Mouse (Mus musculus): ENCODE data around the gene Sec14l1.

The Sec14l1 gene

DNA sequence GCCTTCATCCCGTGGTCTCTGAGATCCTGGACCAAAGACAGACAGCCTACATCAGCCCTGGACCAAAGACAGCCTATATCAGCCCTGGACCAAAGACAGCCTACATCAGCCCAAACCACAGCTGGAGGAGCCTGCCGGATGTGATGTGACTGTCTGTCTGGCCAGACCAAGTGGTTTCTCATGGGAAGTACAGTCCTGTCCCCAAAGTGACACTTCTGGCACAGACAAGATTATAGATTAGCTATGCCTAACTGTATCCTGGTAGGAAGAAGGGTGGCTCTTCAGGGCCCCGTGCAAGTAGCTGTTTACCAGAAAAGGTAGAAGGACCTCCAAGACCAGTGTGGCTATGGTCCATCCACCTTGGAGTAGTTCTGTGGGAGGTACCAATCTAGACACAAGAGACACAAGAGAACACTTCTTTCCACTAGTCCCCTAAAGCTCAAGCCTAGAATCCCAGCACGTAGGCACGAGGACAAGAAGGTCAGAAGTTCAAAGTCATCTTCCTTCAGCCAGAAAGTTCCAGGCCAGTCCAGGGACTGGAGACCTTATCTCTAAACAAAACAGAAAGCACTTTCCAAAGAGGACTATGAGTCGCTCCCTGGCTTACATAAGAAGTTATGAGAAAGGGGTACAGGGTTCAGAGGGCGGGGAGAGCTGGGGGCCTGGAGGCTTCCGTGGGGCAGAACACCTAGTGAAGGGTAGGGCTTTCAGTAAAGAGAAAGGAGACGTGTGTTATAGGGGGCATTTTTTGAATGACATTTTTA is 27.8 kb upstream of the Sec14l1 start:
- in situ Hi-C loops (cut with MboI, MseI), result loop anchor here (10.0 kb wide), 1 partner anchor 568 kb away; the partner anchor contains the start of gene Tnrc6c

DNA sequence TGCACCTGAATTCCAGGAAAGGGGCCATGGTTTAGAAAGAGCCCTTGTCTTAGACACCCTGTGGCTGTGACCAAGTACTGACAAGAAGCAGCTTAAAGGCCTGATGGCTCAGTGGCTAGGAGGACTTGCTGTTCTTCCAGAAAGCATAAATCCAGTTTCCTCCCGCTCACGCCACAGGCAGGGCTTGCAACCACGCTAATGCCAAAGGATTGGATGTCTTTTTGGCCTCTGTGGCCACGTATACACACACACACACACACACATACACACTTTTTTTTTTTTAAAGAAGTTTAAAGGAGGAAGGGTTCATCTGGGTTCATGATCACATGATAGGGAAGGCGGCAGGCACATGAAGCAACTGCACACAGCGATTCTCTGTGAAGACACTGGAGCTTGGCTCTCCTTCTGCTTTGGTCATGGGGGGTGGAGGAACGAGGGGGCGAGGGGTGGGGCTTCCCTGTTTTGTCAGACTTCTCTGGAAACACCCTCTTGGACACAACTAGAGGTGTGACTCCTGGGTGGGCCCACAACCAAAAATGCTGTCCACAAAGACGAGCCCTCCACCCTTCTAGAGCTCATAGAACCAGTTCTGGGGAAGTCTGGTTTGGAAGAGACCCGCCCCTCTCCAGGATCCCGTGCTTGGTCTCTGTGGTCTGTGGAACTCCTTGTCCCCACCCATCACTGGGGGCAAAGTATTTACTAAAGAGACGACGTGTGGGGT is 26.5 kb upstream of the Sec14l1 start:
- in situ Hi-C loops (cut with MboI, MseI), result loop anchor here (10.0 kb wide), 1 partner anchor 566 kb away; the partner anchor contains the start of gene Tnrc6c

DNA sequence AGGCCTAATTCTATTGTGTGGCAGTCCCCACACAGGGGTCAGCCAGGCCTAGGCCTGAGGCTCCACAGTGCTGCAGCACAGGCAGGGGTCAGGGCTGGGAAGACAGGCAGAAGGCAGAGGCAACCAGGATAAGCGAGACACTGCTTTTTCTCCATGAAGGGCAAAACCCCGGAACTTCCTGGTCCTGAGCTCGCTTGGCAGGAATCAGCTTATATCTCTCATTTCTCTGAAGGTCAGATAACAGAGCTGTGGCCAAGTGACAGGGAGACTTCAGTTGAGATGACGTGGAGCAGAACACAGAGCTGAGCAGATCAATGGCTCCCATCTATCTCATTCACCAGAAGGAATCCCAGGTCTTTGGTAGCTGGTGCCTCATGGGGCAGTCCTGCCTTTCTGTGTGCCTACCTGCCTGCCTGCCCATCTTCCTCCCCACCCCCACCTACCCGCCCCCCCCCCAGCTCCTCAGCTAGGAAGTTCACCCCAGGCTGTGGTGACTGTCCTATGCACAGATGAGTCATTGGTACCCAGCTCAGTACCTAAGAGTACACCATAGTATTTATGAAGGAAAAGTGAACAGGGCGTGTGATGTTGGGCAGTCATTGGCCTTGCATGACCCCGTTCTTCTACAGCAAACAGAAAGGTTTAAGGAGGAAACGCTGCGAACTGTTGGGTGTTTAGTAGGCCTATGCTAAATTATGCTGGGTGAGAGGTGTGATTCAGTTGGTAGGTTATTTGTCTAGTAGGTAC is 25.1 kb upstream of the Sec14l1 start:
- in situ Hi-C loops (cut with MboI, MseI), result loop anchor here (10.0 kb wide), 1 partner anchor 565 kb away; the partner anchor contains the start of gene Tnrc6c

DNA sequence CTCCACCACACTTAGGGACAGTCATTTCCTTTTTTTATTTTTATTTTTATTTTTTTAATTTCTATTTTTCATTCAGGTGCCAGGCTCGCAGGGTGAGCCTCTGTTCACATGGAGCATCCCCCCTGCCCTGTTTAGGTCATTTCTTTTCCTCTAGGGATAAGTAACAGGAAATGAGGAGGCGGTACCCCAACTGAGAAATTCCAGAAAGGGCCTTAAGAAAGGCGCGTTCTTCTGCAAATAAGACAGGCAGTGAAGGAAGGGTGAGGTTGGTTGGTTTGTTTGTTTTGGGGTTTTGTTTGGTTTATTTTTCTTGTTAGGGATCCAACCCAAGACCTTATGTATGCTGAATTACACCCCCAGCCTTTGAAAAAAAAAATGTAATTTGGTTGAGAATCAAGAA is 23.6 kb upstream of the Sec14l1 start:
- in situ Hi-C loops (cut with MboI, MseI), result no loop called here

DNA sequence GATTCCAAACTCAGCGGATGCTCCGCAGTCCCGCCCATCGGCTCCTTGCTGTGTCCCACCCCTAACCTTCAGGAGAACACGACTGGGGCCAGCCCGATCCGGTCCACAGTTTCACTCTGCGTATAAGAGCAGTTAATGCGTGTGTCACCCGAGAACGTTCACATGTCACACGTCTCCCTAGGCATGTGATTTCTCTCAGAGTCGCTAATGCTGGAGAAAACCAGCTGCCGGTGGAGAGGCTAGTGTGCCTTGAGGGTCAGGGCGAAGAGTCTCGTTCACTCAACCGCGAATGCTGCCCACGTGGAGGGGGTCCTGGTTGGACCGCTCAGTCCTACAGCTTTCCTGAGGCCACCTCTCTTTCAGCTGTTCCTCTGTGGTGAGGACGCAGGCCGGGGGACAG is 23.1 kb upstream of the Sec14l1 start:
- in situ Hi-C loops (cut with MboI, MseI), result no loop called here

DNA sequence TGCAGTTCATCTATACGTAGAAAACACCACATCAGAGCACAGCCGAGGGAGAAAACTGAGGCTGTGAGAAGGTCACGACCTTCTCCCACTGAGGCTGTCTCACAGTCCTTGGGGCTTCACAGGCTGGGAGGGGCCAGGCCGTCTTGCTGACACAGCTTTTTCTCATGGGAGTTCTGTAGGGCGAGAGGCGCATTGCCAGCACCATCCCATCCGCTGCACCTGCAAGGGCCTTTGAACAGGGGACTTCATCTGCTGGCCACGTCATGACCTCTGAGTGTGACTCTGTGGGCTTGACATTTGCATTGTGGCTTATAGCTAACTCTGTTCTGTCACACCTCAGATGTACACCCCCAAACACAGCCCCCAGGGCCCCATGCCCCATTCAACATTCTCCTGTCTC is 22.3 kb upstream of the Sec14l1 start:
- in situ Hi-C loops (cut with MboI, MseI), result no loop called here

DNA sequence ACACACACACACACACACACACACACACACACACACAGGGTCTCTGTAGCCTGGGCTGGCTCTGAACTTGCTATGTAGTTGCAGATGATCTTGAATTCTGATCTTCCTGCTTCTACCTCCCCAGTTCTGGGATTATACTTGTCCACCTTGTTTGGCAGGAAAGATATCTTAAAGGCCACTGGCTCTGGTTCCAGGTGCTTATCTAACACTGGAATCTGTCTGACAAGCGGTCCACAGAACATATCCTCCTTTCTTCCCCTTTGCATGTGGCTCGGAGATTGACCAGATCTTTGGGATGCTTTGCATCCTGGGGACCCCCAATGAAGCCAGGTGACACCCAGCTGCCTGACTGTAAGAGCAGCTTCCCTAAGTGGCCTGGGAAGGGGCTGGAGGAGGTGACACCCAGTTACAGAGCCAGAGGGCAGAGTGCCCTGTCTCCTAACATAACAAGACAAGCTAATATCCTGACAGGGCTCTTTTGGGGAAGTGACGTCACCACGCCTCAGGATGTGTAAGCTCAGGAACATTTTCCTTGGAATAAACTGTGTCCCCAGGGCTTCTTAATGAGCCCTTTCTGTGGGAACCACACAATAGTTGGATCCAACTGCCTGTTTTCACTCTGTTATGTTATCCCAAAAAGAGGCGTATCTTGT is 20.9 kb upstream of the Sec14l1 start:
- in situ Hi-C loops (cut with MboI, MseI), result no loop called here

DNA sequence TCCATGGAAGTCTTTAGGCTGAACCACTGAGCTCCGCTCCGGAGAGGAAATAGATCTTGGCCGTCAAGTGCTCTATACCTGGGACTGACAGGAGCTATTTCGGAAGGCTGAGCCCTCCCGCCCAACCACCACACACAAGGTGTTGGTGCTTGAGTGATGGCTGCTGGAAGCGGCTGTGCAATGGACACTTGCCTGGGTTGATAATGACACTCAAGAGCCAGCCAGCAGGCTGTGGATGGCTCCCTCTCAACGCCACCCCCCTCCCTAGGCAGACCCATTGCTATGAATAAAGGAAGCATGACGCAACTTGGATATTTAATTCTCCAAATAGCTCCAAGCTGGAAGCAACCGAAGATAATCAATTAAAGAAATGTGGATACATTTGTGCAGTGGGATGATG is 20.3 kb upstream of the Sec14l1 start:
- in situ Hi-C loops (cut with MboI, MseI), result no loop called here

DNA sequence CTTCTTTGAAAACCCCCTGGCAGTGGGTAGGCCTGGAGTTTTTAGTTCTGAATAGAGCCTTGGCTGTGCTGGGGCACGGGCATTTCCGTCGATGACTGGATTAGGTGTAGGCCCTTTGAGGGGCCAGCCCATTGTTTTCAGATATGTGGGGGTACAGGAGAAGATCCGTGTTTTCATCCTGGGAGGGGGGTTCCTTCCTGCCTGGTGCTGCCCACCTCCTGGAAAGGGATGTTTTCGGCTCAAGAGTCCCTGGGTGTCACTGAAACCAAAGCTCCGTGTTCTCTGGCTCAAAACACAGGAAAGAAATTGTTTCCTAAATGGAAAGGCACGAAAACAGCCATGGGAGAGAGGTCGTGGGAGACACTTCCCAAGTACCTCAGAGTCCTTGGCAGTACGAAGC is 17.9 kb upstream of the Sec14l1 start:
- in situ Hi-C loops (cut with MboI, MseI), result no loop called here

DNA sequence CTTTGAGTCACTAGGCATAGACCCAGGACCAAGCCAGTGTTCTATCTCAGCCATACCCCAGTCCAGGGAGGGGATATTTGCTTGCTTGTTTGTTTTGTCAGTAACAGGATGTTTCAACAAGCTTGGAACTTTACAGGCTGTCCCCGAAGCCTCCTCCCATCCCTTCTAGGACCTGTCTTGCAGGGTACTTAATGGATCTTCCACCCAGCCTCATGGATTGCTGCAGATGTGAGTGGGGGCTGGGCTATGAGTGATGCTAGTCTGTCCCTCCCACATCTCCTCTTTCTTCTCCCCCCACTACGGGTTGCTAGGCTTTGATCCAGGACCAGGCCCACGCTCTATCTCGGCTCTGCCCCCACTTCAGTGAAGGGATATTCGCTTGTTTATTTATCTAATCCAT is 16.8 kb upstream of the Sec14l1 start:
- in situ Hi-C loops (cut with MboI, MseI), result no loop called here

DNA sequence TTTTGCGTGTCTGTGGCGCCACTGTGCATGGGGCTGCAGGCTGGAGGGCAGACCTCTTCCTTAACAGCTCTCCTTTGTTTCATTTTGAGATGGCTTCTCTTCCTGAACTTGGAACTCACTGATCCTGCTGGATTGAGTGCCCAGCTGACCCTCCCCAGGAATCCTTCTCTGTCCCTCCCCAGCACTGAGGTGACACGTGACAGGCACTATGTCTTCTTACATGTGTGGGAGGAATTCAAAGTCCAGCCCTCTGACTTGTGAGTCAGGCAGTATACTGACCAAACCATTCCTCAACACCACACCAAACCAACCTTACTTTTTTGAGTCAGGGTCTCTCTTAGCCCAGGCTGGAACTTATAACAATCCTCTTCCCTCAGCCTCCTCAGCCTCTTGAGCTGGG is 16.2 kb upstream of the Sec14l1 start:
- in situ Hi-C loops (cut with MboI, MseI), result no loop called here

DNA sequence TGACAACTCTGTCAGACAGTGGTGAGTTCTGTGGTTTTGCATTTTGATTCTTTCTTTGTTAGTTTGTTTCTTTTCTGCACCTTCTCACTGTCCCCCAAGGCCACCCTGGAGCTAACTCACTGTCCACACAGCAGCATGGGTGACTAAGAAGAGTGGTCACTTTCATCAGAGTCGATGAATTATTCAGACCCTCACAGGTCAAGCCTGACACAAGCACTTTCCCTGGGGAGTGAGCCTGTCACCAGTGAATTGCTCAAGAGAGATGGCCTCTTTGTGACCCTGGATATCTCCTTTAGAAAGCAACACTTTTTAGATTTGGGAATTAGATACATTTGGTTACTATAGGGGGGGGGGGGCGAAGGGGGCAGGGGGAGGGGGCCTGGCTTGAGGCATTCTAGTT is 15.6 kb upstream of the Sec14l1 start:
- in situ Hi-C loops (cut with MboI, MseI), result no loop called here

DNA sequence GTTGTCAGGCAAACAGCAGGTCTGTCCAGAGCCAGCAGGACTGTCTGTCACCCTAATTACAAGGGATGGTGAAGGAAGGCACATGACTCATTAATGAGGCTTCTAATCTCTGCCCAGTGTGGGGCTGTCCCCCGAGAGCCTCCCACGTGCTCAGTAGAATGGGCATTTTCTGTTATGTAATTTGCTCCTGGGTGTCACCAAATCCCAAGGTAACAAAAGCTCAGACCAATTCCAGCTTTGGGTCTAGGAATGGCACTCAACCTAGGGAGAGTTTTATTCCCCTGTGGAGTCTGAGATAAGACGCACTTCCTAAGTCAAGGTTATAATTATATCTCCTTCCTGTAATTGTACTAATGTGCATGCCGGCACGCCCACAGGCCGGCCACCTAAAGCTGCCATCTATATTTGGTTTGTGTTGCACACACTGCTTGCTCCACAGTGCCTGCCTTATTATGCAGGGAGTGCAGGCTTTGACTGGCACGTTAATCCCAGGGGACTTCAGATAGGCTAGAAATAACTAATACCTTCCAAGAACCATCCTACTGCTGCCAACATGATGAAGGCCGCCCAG is 13.5 kb upstream of the Sec14l1 start:
- in situ Hi-C loops (cut with MboI, MseI), result no loop called here

DNA sequence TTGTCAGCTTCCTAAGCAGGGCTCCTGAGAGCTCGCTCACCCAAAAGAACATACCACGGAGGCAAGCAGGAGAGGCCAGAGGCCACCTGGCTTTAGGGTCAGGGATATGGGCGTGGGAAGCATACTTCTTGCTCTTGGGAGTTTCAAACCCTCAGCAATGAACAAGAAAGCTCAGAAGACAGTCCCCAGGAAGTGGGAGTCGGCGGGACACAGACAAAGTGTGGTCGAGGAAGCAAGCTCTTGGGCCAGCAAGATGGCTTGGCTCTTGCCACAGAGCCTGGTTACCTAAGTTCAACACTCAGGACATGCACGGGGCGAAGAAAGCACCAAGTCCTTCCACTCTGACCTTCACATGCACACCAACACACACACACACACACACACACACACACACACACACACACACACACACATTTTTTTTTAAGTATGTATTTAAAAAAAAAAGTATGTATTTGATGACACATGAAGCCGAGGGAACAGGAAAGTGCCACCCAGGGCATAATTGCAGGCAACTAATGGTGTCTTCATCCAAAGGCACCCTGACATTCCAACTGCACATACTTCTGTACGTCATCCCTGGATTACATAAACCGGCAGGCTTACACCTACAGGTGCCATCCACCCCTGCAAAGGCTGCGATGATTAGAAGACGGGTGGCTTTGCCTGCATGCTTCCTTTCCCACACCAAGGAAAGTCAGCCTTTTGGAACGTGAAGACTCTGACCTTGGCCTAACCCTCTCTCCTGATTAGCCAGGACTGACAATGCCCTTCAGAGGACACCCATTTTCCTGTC is 12.8 kb upstream of the Sec14l1 start:
- in situ Hi-C loops (cut with MboI, MseI), result no loop called here

DNA sequence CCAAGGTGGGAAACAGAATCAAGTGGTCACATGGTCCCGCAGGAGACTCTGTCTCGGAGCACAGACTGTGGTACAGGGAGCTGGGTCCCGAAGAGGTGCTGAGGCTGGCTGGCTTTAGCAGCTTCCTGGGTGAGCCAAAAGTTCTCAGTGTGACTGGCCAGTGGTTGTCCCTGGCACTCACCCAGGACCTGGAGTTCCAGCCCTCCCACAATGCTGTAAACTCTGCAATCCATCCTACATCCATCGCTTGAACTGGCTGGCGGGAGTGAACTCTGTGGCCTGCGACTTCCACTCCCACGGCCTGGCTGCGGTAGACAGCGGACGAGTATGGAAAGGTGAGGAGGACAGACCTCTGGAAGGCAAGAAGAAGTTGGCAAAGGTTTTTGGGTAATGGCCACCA is 11.4 kb upstream of the Sec14l1 start:
- in situ Hi-C loops (cut with MboI, MseI), result no loop called here

DNA sequence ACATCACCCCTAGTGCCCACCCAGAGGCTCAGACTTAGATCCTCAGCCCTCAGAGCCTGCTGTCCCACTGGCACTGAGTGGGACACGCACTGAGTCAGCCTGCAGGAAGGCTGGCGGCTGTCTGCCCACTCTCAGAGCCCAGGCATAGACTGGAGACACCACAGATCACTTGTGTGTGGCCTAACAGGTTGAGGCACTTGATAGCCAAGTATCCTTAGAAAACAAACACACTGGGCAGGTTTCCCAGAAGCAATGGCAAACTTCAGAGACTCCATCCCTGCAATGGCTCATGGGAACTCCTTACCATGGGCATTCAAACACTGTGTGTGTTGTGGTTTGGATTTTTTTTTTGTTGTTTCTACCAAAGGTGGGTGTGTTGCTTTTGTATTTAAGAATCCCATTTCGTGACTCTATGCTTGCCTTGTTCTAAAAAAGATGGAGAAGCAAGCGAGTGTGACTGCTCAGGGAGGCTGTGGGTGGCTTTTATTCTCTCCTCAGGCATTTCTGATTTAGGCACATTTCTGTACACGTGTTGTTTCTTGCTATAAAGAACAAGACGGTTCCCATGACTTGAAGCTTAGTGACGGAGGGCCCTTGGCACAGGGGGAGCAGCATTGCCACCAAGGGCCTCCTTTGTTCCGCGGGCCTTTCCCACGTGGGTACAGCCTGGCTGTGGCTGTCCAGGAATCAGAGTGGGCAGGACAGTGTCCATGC is 10.8 kb upstream of the Sec14l1 start:
- in situ Hi-C loops (cut with MboI, MseI), result no loop called here

DNA sequence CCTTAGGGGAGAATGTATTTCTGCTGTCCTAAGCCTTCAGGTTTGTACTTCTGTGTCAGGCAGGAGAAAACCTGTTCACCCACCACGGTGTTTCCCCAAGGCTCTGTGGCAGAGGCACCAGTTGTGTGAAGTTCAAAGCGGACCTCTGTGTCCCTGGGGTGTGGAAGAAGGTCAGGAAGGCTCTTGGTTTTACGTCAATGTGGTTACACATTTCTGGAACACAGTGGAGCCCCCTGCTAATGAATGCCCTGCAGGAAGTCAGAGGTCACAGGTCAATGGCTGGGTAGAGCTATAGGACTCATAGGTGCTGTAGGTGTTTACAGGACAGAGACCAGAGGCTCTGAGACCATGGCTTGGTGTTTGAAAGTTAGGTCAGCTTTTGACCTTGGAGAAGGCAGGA is 9.7 kb upstream of the Sec14l1 start:
- in situ Hi-C loops (cut with MboI, MseI), result no loop called here

DNA sequence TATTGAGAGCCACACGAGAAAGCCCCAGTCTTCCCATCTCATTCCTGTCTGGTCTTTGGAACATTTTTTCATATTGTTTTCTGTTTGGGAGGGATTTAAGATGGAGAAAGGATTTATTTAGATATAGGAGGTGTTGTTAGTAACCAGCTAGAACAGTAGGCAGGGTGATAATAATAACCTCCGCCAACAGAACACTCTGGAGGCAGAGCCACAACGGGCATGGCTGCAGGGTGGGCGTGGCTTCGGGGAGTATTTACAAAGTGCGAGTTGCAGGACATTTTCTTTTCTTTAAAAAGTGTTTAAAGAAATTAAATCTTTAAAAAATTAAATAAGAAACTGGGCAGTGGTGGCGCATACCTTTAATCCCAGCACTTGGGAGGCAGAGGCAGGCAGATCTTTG is 9.1 kb upstream of the Sec14l1 start:
- in situ Hi-C loops (cut with MboI, MseI), result no loop called here

DNA sequence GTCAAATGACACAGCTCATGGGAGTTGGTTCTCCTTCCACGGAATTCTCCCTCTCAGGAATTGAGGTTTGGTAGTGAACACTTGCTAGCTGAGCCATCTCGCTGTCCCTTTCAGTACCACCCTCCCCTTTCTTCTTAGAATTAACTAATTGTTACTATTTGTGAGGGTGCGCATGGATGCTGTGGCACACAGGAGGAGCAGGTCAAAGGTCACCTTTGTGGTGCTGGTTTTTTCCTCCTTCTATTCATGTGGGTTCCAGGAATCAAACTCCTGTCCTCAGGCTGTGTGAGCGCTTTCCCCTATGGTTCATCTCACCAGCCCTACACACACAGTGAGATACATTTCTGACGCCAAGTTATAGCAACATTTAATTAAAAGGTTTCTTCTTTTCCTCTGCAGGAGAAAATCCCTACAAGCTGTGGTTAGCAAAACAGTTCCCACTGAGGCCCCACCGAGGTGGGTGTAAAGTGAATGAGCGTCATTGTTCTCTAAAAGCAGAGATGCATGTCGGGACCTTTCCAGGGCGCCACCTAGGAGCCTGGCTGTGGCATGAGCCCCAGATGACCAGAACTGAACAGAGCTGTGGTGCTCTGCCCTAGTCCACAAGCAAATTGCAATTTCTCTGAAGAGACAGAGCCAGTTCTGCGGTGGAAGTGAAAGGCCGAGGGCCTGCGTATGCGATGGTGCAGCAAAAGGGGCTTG is 8.2 kb upstream of the Sec14l1 start:
- in situ Hi-C loops (cut with MboI, MseI), result no loop called here

DNA sequence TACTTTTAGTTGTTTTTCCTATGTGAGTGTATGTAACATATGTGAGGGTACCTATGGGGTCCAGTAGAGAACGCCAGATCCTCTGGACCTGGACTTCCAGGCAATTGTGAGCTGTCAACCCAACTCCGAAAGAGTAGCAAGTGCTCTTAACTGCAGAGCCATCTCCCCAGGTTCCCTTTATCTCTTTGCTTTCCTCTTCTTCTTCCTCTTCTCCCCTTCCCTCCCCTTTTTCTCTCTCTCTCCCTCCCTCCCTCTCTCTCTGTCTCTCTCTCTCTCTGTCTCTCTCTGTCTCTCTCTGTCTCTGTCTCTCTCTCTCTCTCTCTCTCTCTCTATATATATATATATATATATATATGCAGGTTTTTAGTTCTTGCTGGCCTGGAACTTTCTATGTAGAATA is 7.1 kb upstream of the Sec14l1 start:
- in situ Hi-C loops (cut with MboI, MseI), result no loop called here
